Mouse (Mus musculus) CH12F3 (cell line): Measurements from ENCODE around the gene Lef1.

Experiments
- in situ Hi-C: fragments of 300-500 bp; cut with MboI; formaldehyde crosslinking; loops from 2 replicates; pipeline ENCODE4 v1.14.3; 2020; ENCODE audit warnings: low sequenced_read_pairs

Gene Lef1

DNA sequence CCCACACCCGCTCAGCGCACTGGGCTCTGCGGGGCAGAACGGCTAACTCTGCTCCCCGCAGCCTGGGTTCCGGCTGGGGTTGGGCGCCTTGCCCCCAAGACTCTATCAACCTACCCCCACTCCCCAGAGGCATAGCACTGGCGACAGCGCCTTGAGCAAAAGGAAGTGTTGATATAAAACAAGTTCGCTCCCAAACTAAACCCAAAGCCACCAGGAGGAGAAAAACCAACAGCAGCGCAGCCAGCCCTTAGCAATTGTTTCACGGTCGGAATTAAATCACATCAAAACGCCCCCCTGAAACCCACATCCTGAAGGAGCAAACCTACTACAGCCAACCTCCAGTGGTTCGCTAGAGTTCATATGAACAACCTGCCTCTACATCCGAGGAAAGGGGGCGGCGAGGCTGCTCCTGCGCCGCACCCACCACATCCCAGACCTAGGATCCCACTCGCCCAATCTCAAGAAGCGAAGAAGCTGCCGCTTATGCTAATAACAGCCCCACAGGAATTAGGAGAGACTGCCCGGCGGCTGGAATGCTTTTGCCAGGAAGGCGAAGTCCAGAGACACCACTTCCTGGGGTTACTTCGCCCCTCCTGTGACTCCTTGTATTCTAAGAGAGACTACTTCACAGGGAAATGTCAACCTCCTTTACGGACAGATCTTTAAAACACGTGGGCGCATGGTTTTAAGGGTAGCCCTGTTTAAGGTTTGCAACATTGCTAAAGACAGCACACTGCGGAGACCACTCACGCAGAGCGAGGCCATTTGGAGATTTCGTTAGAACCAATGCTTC, 2.8 kb upstream of the Lef1 start:
- in situ Hi-C loops, result no loop called here

GRCm38 (mm10) chr3:131108094-131108653, 2.1 kb upstream of the Lef1 start:
- in situ Hi-C loops, result no loop called here

- in situ Hi-C loops, result no loop called here
These were observed 1.1 kb upstream of the Lef1 start for GRCm38 (mm10) chr3:131109066-131109685.

DNA sequence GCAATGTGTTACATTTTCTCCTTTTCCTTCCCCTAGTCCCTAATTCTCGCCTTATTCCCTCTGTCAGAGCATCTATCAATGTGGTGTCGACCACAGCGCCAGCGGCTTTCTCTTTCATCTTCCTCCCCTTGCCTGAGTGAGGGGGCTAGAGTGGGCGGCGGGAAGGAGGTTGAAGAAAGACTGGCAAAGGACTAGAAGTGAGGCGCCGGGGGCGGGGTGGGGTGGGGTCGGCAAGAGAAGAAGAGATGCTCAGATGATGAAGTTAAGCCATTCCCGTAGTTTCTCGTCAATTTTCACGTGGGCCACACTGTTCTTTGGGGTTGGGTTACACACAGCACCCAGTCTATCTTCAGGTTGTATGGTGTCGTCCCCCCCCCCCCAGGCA, 593 bp upstream of the Lef1 start:
- in situ Hi-C loops, result no loop called here

GRCm38 (mm10) chr3:131111151-131111850, 1.0 kb downstream of the Lef1 start:
- in situ Hi-C loops, result no loop called here

GRCm38 (mm10) chr3:131111851-131112572, 1.7 kb downstream of the Lef1 start:
- in situ Hi-C loops, result no loop called here

- in situ Hi-C loops, result no loop called here
These were observed 2.3 kb downstream of the Lef1 start for GRCm38 (mm10) chr3:131112573-131112955.

DNA sequence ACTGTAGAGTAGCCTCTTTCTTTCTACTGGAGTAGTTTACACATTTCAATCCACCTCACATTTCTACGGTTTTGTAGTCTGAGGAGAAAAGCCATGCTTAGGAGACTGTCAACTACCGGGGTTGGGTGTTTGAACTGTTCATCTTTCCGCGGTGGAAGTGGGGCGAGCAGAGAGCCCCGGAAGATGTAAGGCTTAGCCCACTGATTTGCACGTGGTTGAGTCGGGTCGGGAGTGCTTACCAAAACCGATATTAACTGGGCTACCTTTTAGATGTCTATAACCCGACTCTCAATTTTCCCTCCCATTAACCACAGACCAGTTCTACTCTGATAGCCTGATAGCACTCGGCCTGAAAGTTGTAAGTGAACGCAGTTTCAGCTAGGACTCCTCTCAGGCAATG, 2.8 kb downstream of the Lef1 start:
- in situ Hi-C loops, result no loop called here

- in situ Hi-C loops, result no loop called here
These were observed 5.8 kb downstream of the Lef1 start for GRCm38 (mm10) chr3:131116116-131116515.

GRCm38 (mm10) chr3:131117352-131117751, 7.1 kb downstream of the Lef1 start:
- in situ Hi-C loops, result no loop called here

DNA sequence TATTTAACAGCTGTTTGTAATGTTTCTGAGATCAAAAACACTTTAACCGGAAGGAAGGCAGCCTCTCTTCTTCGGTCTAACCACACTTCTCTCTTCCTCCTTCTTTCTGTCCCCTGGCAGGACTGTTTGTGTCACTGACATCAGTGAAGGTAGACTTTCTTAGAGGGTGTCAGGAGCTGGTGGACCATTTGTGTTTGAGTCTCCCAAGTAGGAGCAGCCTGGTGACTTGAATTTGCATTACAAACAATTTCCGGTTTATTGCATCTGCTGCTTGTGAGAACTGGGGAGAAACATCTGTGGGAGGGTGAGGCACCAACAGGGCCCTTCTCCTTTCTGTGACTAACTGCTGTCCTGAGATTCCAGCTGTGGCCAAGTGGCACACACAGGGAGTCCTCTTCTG, 7.6 kb downstream of the Lef1 start:
- in situ Hi-C loops, result no loop called here

- in situ Hi-C loops, result no loop called here
These were observed 9.2 kb downstream of the Lef1 start for GRCm38 (mm10) chr3:131119435-131119834.

DNA sequence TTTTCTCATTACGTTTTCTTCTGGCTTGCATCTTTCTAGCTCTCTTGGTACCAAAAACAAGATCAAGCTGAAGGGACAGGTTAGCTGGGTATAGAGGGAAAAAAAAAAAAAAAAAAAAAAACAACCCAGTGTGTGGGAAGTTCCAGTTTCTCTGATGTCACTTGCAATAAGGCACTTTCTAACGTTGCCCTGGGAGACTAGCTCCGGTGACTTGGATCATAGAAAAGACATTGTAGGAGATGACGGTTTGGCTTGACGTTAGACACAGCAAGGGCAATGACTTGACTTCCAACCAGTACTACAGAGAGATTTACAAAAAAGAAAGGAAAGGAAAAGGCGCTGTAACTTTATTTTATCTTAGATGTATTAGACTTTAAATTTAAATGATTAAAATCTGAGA, 13.2 kb downstream of the Lef1 start:
- in situ Hi-C loops, result no loop called here

DNA sequence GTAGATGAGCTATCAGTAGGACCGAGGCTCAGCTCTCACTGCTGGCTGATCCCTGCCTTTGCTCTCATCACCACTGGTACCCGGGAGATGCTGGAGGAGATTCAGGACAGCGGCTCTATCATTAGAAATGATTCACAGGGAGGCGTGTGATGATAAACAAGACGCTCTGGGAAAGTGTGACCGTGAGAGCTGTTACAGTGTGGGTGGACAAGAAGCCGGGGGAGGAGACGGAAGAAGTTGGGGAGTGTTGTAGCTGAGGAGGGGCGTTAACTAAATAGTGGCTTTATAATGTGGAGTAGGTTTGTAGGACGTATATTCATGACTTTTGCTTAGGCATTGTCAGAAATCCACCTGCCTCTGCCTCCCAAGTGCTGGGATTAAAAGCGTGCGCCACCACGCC, 15.6 kb downstream of the Lef1 start:
- in situ Hi-C loops, result no loop called here

DNA sequence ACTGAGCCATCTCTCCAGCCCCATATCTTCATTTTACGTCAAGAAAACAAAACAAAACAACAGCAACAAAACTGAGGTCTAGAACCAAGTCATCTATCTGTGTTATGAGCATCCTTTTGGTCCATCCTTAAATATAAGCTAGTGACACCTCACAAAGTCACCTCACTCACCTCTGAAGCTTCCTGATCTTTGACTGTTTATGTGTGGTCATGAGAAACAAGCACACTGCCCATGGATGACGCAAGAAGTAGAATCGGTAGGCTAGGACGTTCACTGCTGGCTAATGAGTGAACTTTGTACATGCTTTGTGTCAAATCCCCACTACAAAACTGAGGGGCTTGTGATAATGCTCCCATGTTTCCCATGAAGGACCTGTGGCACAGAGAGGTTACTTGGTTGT, 16.2 kb downstream of the Lef1 start:
- in situ Hi-C loops, result no loop called here

DNA sequence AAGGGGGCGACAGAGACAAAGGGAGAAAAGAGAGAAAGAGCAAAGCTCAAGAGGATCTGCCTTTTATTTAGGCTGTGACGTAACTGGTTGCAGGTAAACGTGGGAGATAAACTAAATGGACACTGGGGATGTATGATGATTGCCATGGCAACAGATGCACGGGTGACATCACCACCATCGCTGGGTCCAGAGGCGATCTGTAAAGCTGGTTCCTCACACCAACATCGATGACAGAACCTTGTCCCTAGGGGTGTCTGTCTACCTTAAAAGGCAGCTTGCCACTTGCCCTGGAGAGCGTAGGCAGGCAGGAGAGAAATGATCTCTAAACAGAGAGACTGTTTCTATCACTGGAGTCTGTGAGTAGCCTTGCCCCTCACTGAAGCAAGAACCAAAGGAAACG, 23.7 kb downstream of the Lef1 start:
- in situ Hi-C loops, result no loop called here

- in situ Hi-C loops, result no loop called here
These were observed 25.2 kb downstream of the Lef1 start for GRCm38 (mm10) chr3:131135434-131135833.

GRCm38 (mm10) chr3:131136455-131136854, 26.2 kb downstream of the Lef1 start:
- in situ Hi-C loops, result no loop called here

GRCm38 (mm10) chr3:131137119-131137781, 27.0 kb downstream of the Lef1 start:
- in situ Hi-C loops, result no loop called here

GRCm38 (mm10) chr3:131138224-131138623, 28.0 kb downstream of the Lef1 start:
- in situ Hi-C loops, result no loop called here

DNA sequence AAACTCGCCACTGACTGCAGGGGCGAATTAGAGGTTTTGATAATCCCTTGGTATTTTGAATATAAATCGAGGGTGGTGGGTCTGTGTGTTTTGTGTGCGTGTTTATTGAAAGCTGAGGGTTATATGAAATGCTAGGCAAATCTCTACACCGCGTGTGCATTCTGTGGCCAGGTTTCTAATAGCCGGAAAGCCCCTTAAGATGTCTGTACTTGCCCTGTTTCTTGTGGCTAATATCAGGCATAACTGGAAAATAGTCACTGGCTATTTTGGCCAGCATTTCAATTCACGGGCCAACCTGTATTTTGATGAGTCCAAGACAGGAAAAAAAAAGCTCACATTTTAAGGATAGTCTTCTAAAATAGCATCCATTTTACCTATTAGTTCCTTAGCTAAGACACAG, 28.5 kb downstream of the Lef1 start:
- in situ Hi-C loops, result no loop called here
